Mouse (Mus musculus) cortical plate, adult 2 months (tissue): ENCODE measurements around the gene 1700018B08Rik. TPM values are rescaled to one million over a fixed set of nuclear protein-coding genes. Genes with fewer than 3 reads are reported as not detected.

Experiments used
- H3K27ac ChIP-seq: fragments of 200-500 bp; 2 replicates; pipeline ENCODE4 v1.5.1; 2012; ENCODE audit warnings: low read length, control low read depth, inconsistent platforms; ENCODE audit not compliant: insufficient read depth
- H3K4me1 ChIP-seq: fragments of 200-500 bp; 2 replicates; pipeline ENCODE4 v1.6.1; 2011; ENCODE audit warnings: low read length; ENCODE audit not compliant: control insufficient read depth, insufficient read depth
- H3K4me3 ChIP-seq: fragments of 200-500 bp; 2 replicates; pipeline ENCODE4 v1.5.1; 2011; ENCODE audit warnings: mild to moderate bottlenecking, low read length, control low read depth; ENCODE audit not compliant: insufficient read depth
- CTCF ChIP-seq: fragments of 200-500 bp; IDR thresholded peaks from 2 replicates; pipeline ENCODE4 v1.5.1; 2011; ENCODE audit warnings: mild to moderate bottlenecking, control low read depth, low read length; ENCODE audit not compliant: insufficient read depth; ENCODE audit errors: extremely low read depth
- POLR2A ChIP-seq: fragments of 200-500 bp; IDR thresholded peaks from 2 replicates; pipeline ENCODE4 v1.6.1; 2011; ENCODE audit warnings: mild to moderate bottlenecking, low read length, control low read depth; ENCODE audit not compliant: insufficient read depth; ENCODE audit errors: extremely low read depth
- polyA plus RNA-seq: library from polyadenylated mRNA; depleted of rRNA; stranded (reverse); fragments of >200 nt; gene quantifications from 2 replicates; pipeline ENCODE4 v1.2.3, GENCODE M21; 2012; rRNA removed

Gene 1700018B08Rik
- polyA plus RNA-seq = not detected in 2 replicates

DNA sequence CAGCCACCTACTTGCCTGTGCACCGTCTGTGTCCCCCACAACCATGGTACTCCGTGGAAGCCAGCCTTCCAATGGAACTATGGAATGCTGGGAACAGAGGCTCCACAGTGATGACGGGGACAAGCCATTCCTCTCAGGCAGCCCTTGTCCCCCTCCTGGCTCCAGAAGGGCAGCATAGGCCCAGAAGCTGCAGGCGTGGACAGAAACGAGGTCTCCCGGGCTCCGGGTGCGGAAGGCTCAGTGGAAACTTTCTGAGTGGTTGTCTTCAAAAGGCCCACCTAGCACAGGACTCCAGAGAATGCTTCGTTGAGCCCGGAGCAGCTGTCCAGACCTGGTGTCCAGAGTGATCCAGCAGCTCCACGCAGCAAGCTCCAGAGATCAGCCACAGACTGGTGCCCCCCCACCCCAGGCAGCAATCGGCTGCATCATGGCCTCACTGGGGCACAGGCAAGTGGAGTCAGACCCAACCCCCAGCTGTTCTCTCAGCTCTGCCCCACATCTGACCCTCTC lies at the start of gene 1700018B08Rik:
TSS of gene 1700018B08Rik (minus strand) at position 45 of the 510 bp plus-strand sequence.
- Histone ChIP-seq H3K4me1 (no peaks in the 10 kb centered on the region), H3K4me3 (no peak within 1 kb of the TSS), H3K27ac (no peak within 1 kb of the TSS)
- TF ChIP-seq CTCF (no peak), POLR2A (no peak)

- H3K27ac ChIP-seq = no peak overlapping the region
- no peak for TF ChIP-seq POLR2A
- no peak for TF ChIP-seq CTCF
- H3K4me1 ChIP-seq = peaks cover 12% of the 10 kb centered on the region
- no peak overlapping the region for H3K4me3 ChIP-seq
These were observed 49.2 kb upstream of the 1700018B08Rik start for GRCm38 (mm10) chr8:121593293-121593692.

DNA sequence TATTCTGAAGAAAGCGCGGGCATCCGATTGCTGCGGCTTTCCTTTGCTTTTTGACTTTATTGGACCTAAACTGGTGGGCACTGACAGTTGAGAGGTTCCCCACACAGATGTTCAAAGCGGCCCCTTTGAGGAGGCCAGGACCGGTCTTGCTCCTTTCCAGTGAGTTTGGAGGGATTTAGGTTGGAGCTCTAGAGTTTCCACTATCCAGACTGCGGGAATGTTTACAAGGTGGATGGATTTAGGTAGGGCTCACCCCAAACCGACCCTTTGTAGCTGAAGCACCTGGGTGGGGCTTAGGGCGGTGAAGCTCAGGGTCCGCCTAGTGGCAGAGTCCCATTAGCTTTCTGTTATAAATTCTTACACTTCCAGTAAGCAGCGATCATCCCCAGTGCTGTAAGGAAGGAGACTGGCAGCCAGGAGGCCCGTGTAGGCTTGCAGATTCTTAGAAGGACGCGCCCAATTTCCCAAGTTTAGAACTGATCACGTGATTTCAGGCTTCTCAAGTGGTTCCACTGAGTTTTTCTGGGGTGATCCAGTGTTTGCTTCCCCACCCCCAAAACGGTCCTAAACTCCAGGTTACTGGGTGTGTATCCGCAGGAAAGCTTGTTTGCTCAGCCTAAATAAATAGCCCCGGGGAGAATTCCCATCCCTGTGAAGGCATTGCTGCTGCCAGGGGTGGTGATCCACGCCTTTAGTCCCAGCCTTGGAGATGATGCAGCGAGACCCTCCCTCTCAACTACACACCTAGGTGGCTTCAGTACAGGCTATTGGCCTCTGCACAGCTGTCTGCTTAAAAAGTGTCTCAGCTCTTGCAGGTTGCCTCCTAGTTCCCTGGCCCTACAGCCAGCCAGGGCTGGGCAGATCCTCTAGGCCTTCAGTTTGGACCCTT lies 47.3 kb upstream of the 1700018B08Rik start:
- TF ChIP-seq CTCF = no peak
- no peak for TF ChIP-seq POLR2A
- H3K27ac ChIP-seq = no peak overlapping the region

DNA sequence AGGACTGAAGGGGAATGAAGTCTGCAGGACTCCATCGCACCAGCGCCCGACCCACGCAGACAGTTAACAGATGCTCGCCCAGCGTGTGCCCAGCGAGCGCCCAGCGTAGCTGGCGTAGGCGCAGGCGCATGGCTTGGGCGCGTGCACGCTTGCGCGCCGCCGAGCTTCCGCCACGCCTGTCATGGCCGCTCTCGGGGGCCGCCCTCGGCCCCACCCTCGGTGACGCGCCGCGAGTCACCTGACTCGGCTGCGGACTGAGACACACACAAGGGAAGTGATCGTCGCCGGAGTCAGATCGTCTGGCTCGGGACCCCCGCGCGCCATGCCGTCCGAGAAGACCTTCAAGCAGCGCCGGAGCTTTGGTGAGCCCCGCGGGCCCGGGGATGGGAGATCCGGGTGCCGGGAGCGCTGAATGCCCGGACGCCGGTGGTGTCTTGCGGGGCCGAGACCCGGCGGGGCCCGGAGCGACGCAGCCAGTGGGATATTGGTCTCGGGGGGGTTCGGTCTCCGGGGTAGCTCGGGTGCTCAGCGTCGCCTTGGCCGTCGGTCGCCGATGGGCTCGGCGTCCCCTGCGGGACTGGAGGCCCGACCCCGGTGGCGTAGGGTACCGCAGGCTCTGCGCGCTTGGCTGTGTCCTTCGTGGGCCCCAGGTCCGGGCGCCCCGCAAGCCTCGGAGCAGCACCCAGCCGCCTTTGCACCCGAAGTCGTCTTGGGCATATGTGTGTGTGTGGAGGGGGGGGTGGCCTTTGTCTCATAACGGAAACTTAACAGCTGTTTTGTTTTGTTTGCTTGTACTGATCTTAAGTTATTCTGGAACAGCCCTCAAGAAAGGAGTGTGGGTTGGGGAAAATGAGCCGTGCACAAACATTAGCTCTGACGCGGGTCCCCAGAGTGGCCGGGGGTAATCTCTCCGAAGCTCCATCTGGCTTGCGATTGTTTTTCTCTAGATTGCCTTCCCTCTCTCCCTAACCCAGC lies 46.4 kb upstream of the 1700018B08Rik start, which contains the start of gene Map1lc3b:
TSS of gene Map1lc3b (plus strand) at position 159 of the 975 bp plus-strand sequence.
- peaks cover 12% of the 10 kb centered on the region for H3K4me1 ChIP-seq
- TF ChIP-seq POLR2A (peak; percentile 60), CTCF (no peak)
- H3K27ac ChIP-seq = peak within 1 kb of the TSS; percentile 32
- peak within 1 kb of the TSS; percentile 33 for H3K4me3 ChIP-seq

More for the DNA sequence above, 47.3 kb upstream of the 1700018B08Rik start:
- Histone ChIP-seq H3K4me1 (peaks cover 12% of the 10 kb centered on the region), H3K4me3 (peak overlapping the region; percentile 33)

DNA sequence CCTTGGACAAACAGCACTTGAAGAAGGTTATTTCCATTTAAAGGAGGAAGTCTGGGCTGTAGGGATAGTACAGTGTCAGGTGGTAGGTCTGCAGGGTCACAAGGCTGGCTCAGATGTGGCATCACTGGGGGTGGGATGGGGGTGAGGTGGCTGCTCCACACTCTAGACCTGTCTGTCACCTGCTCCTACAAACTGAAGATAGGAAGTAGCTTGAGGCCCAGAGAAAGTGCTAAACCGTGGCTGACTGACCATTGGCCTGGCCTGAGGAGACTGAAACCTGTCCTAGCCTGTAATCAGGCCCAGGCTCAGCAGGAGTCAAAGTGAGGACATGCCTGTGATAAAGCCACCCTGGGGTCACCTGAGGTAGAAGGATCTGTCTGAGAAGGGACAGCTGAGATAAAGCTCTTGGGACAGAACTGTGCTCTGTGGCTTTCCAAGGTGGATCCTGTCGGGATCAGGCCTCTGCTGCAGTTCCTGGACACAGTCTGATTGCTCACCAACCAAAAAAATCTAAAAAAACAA lies 45.1 kb upstream of the 1700018B08Rik start:
- H3K27ac ChIP-seq = no peak overlapping the region
- no peak overlapping the region for H3K4me3 ChIP-seq

DNA sequence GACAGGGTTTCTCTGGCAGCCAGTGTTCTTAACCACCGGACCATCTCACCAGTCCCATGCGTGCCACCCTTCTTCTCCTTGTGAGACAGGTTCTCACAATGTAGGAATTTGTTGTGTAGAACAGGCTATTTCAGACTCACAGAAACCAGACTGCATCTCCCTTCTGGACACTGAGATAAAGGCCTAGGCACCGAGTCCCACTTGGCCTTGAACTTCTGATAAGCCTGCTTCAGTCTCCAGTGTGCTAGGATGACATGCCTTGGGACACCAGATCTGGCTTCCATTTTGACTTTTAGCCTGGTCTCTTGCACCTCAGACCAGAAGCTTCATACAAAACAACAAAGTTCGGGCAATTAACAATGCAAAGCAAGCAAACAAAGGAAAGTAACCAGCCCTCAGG lies 44.6 kb upstream of the 1700018B08Rik start:
- TF ChIP-seq CTCF = no peak
- no peak for TF ChIP-seq POLR2A
- Histone ChIP-seq H3K4me1 (peaks cover 12% of the 10 kb centered on the region), H3K4me3 (no peak overlapping the region), H3K27ac (no peak overlapping the region)

More for the DNA sequence above, 45.1 kb upstream of the 1700018B08Rik start:
- TF ChIP-seq POLR2A (no peak), CTCF (no peak)
- peaks cover 12% of the 10 kb centered on the region for H3K4me1 ChIP-seq

GRCm38 (mm10) chr8:121585159-121585825 lies 41.2 kb upstream of the 1700018B08Rik start:
- Histone ChIP-seq H3K4me3 (peak overlapping the region; percentile 47), H3K4me1 (no peaks in the 10 kb centered on the region), H3K27ac (peak overlapping the region; percentile 92)
- TF ChIP-seq CTCF (no peak), POLR2A (peak; percentile 98)

GRCm38 (mm10) chr8:121584730-121585129 lies 40.6 kb upstream of the 1700018B08Rik start:
- Histone ChIP-seq H3K4me3 (peak overlapping the region; percentile 47), H3K27ac (no peak overlapping the region), H3K4me1 (no peaks in the 10 kb centered on the region)
- TF ChIP-seq POLR2A = no peak
